Mouse (Mus musculus) lung, postnatal 0 days (tissue): ENCODE results near the gene Atxn7l1. TPM values are rescaled to one million over a fixed set of nuclear protein-coding genes. Genes with fewer than 3 reads are reported as not detected.

Experiments
- ATAC-seq: fragments of 200-750 bp; cut with Nextera tagmentation; 2 replicates; pipeline ENCODE4 v1.8.0; 2017; ENCODE audit warnings: moderate library complexity
- DNase-seq: peaks from one replicate; pipeline ENCODE4 v3.0.0-alpha.2; 2016; ENCODE audit warnings: low spot score
- H3K27ac ChIP-seq: fragments of 300-500 bp; sonication (generic); 2 replicates; pipeline ENCODE4 v1.5.1; 2014; ENCODE audit warnings: antibody characterized with exemption, mild to moderate bottlenecking, low read length, mixed read lengths
- H3K27me3 ChIP-seq: fragments of 300-500 bp; sonication (generic); replicated peaks from 2 replicates; pipeline ENCODE4 v1.6.1; 2014; ENCODE audit warnings: low read length, mixed read lengths; ENCODE audit not compliant: insufficient read depth
- H3K36me3 ChIP-seq: fragments of 300-500 bp; sonication (generic); 2 replicates; pipeline ENCODE4 v1.6.1; 2014; ENCODE audit warnings: low read length, mixed read lengths; ENCODE audit not compliant: insufficient read depth
- H3K4me1 ChIP-seq: fragments of 300-500 bp; sonication (generic); 2 replicates; pipeline ENCODE4 v1.6.1; 2014; ENCODE audit warnings: antibody characterized with exemption, low read depth, low read length, mixed read lengths; ENCODE audit not compliant: insufficient read depth
- H3K4me2 ChIP-seq: fragments of 300-500 bp; sonication (generic); replicated peaks from 2 replicates; pipeline ENCODE4 v1.6.1; 2014; ENCODE audit warnings: low read depth, mild to moderate bottlenecking, low read length, moderate library complexity, mixed read lengths
- H3K4me3 ChIP-seq: fragments of 300-500 bp; sonication (generic); 2 replicates; pipeline ENCODE4 v1.5.1; 2014; ENCODE audit warnings: low read depth, low read length
- H3K9ac ChIP-seq: fragments of 300-500 bp; sonication (generic); replicated peaks from 2 replicates; pipeline ENCODE4 v1.6.1; 2014; ENCODE audit warnings: low read depth, mild to moderate bottlenecking
- H3K9me3 ChIP-seq: fragments of 300-500 bp; sonication (generic); 2 replicates; pipeline ENCODE4 v1.6.1; 2016; ENCODE audit warnings: low read length, mixed read lengths
- CTCF ChIP-seq: IDR thresholded peaks from 2 replicates; pipeline ENCODE4 v1.5.1; 2016; ENCODE audit warnings: antibody characterized with exemption, mild to moderate bottlenecking
- EP300 ChIP-seq: IDR thresholded peaks from 2 replicates; pipeline ENCODE4 v1.6.1; 2016; ENCODE audit warnings: antibody characterized with exemption, mild to moderate bottlenecking, control low read depth
- WGBS: fragments of 180-500 bp; shearing (Covaris S2); extraction: QIAGEN DNeasy Blood & Tissue Kit; methylation state at CpG from one replicate; pipeline ENCODE4 v1.1.7; 2014; 5-methylcytosine and 5-hydroxymethylcytosine counted together
- polyA plus RNA-seq: library from polyadenylated mRNA; unstranded; fragments of >200 nt; fragmentation: Nextera tagmentation; extraction: Ambion mirVana; gene quantifications from 2 replicates; pipeline ENCODE4 v1.2.1, GENCODE M21; 2015

Gene Atxn7l1
- polyA plus RNA-seq, 1 experiment from 2014 or later = 10.2 TPM

GRCm38 (mm10) chr12:33146622-33147433 lies 665 bp upstream of the Atxn7l1 start:
- DNase-seq (peak; percentile 44), ATAC-seq (peak; percentile 47)
- Histone ChIP-seq H3K4me1 (peaks cover 9% of the 10 kb centered on the region; the same call in 1 of the 2 replicates), H3K4me3 (peak overlapping the region; percentile 64), H3K9me3 (no peaks in the 10 kb centered on the region), H3K4me2 (peak overlapping the region; percentile 81), H3K36me3 (0 out of 2 replicates have a peak, but pooled peaks cover 3% of the 10 kb centered on the region), H3K9ac (peak overlapping the region; percentile 47), H3K27ac (no peak overlapping the region), H3K27me3 (0 out of 2 replicates have a peak, but pooled peaks cover 5% of the 10 kb centered on the region)
- no peak for TF ChIP-seq EP300
- TF ChIP-seq CTCF = no peak
- WGBS = 5% methylated on average over 29 of the region's 29 CpGs

GRCm38 (mm10) chr12:33149544-33150190 lies 2.2 kb downstream of the Atxn7l1 start:
- Histone ChIP-seq H3K9me3 (no peaks in the 10 kb centered on the region), H3K27me3 (0 out of 2 replicates have a peak, but pooled peaks cover 5% of the 10 kb centered on the region), H3K36me3 (no peaks in the 10 kb centered on the region), H3K4me2 (no peak overlapping the region), H3K27ac (no peak overlapping the region), H3K4me1 (peaks cover 9% of the 10 kb centered on the region; the same call in 1 of the 2 replicates), H3K9ac (no peak overlapping the region), H3K4me3 (no peak overlapping the region)
- ATAC-seq = no peak
- no peak for DNase-seq
- WGBS = 91% methylated on average over 16 of the region's 16 CpGs
- TF ChIP-seq CTCF (no peak), EP300 (no peak)

- Histone ChIP-seq H3K9ac (no peak overlapping the region), H3K4me2 (no peak overlapping the region), H3K36me3 (no peaks in the 10 kb centered on the region), H3K4me3 (no peak overlapping the region), H3K4me1 (peaks cover 9% of the 10 kb centered on the region; the same call in 1 of the 2 replicates), H3K27me3 (no peaks in the 10 kb centered on the region), H3K27ac (no peak overlapping the region), H3K9me3 (no peaks in the 10 kb centered on the region)
- no peak for TF ChIP-seq CTCF
- TF ChIP-seq EP300 = no peak
- ATAC-seq (no peak), DNase-seq (no peak)
- 56% methylated on average over 7 of the region's 7 CpGs for WGBS
Observed at GRCm38 (mm10) chr12:33153131-33153530, 5.6 kb downstream of the Atxn7l1 start.

GRCm38 (mm10) chr12:33153850-33154249 lies 6.4 kb downstream of the Atxn7l1 start:
- ATAC-seq = no peak
- Histone ChIP-seq H3K9me3 (no peaks in the 10 kb centered on the region), H3K4me3 (no peak overlapping the region), H3K4me1 (peaks cover 2% of the 10 kb centered on the region; the same call in 1 of the 2 replicates), H3K27me3 (no peaks in the 10 kb centered on the region), H3K36me3 (no peaks in the 10 kb centered on the region), H3K4me2 (no peak overlapping the region), H3K9ac (no peak overlapping the region), H3K27ac (no peak overlapping the region)
- TF ChIP-seq EP300 (no peak), CTCF (no peak)
- WGBS = 75% methylated on average over 3 of the region's 3 CpGs
- DNase-seq = no peak

GRCm38 (mm10) chr12:33154732-33155131 lies 7.2 kb downstream of the Atxn7l1 start:
- H3K4me1 ChIP-seq = no peaks in the 10 kb centered on the region
- H3K9ac ChIP-seq = no peak overlapping the region
- no peak overlapping the region for H3K4me2 ChIP-seq
- no peaks in the 10 kb centered on the region for H3K27me3 ChIP-seq
- no peaks in the 10 kb centered on the region for H3K36me3 ChIP-seq
- no peak for ATAC-seq
- no peak overlapping the region for H3K4me3 ChIP-seq
- H3K27ac ChIP-seq = no peak overlapping the region
- 92% methylated on average over 3 of the region's 3 CpGs for WGBS
- H3K9me3 ChIP-seq = no peaks in the 10 kb centered on the region
- DNase-seq = no peak
- TF ChIP-seq EP300 (no peak), CTCF (no peak)

- no peak for DNase-seq
- Histone ChIP-seq H3K9me3 (no peaks in the 10 kb centered on the region), H3K4me1 (no peaks in the 10 kb centered on the region), H3K4me2 (no peak overlapping the region), H3K9ac (no peak overlapping the region), H3K27ac (no peak overlapping the region), H3K36me3 (no peaks in the 10 kb centered on the region), H3K27me3 (no peaks in the 10 kb centered on the region), H3K4me3 (no peak overlapping the region)
- no peak for ATAC-seq
- 86% methylated on average over 7 of the region's 7 CpGs for whole genome bisulfite sequencing
- TF ChIP-seq CTCF (no peak), EP300 (no peak)
Observed at GRCm38 (mm10) chr12:33156334-33157018, 9.0 kb downstream of the Atxn7l1 start.
